Mouse (Mus musculus) CH12.LX (cell line): ENCODE data around the gene Ptx4.

Experiments
- CTCF ChIP-seq, 2 experiments: IDR thresholded peaks in 1 of 2; conservative IDR thresholded peaks in 1 of 2; 2 replicates each; pipeline ENCODE4 v1.5.1; 2011 to 2012; ENCODE audit warnings: low read depth in 2 of 2, low read length in 2 of 2, improper control_type of control experiment in 1 of 2, inconsistent platforms in 1 of 2, mild to moderate bottlenecking in 1 of 2, moderate library complexity in 1 of 2
- TCF12 ChIP-seq: IDR thresholded peaks from 2 replicates; pipeline ENCODE4 v1.6.1; 2014; ENCODE audit warnings: low read depth, mild to moderate bottlenecking, inconsistent platforms, low read length, improper control_type of control experiment

DNA sequence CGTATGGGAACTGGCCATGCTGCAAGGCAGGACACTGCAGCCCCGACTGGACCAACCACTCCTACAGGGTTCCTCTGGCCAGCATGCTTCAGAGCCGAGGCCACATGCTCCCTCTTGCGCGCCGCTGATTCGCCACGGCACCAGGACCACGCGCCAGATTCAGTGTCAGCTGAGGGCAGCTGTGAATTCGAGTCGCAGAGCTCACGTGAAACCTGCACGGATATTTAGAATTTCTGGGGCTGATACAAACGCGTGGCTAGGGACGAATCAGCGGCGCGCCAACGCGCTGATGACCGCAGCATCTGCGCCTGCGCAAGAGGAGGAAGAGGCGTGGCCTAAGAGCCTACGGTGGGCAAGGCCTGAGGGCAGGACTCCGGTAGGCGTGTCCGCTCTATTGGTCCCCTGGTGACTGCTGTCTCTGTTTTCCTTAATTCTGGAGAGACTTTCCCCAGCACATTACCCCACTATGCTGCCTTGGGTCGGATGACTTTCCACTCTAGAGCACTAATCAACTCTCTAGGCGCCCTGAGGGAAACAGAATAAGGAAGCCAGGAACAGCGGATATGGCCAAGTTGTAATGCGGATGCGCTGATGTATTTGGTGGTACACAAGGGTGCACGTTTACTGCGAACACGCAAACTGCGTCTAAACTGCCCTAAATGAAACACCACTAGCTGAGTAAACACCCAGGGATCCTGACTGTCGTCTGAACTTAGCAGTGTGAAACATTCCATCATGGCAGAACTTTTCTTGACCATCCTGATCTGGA is 4.7 kb upstream of the Ptx4 start, which contains the start of gene Telo2:
- no peak for TF ChIP-seq CTCF (conservative IDR thresholded peaks at IDR 0.05 in 1 of 2, IDR thresholded peaks at IDR 0.05 in 1 of 2; ENCODE audit: low read depth in 2 of 2, low read length in 2 of 2)
- peak; percentile 84 for TF ChIP-seq TCF12
